Mouse (Mus musculus) lung, adult 2 months (tissue): ENCODE measurements around the gene Pgrmc2.

Source experiments
- CTCF ChIP-seq: fragments of 200-500 bp; IDR thresholded peaks from 2 replicates; pipeline ENCODE4 v1.5.1; 2011; ENCODE audit warnings: mild to moderate bottlenecking, low read length, control low read depth; ENCODE audit not compliant: insufficient read depth
- POLR2A ChIP-seq: fragments of 200-500 bp; IDR thresholded peaks from 2 replicates; pipeline ENCODE4 v1.6.1; 2011; ENCODE audit warnings: low read depth, mild to moderate bottlenecking, control low read depth, low read length, borderline replicate concordance; ENCODE audit errors: extremely low read depth

DNA sequence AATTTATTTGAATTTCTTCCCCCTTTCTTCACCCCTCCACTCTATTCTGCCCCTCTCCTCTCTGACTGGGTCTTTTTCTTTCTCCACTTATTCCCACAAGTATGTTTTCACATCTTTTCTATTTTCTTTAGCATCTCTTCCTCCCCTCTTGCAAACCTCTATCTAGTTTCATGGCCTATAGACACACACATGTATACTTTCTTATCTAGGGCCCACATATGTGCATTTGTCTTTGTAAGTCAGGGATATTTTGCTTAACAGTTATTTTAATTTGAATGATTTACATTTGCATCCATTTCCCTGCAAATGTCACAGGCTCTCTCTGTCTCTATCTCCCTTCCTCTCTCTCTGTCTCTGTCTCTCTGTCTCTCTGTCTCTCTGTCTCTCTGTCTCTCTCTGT, 34.6 kb upstream of the Pgrmc2 start:
- TF ChIP-seq CTCF (no peak), POLR2A (no peak)
